Mouse (Mus musculus): ENCODE measurements at regions not wholly inside any gene's neighbourhood (a gene's known extent, or its start where the extent isn't known, plus 50 kb on each side); places are given as distances from the start of the nearest gene placed in this dataset.
A peak's percentile ranks its signal among the peaks of the same experiment; 100 is the strongest.
"Not testable (repeated sequence)": the region's sequence is repeated elsewhere in the genome, so short reads cannot be mapped to it uniquely, and the experiment has no call there.

DNA sequence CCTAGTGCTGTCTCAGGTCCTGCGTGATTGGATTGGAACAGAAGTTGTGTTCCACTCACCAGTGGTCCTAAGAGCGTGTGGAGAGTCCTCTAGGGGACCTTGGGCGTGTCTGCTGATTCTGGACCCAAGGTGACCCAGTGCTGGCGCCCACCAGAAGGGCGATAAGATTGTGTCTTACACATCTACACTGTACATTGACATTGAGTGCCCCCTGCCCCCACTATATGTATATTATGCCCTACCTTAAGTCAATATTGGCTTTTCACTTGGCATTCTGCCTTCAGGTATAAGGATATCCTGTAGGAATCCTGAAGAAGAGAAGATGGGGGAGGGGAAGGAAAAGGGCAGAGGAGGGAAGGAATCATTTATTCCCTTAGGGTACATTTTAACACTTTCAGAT lies 260.2 kb upstream of the Rgs17 start:
- no peak overlapping the region for H3K9ac ChIP-seq (ENCODE audit: low read depth, low read length)
- H3K36me3 ChIP-seq (ENCODE audit: control insufficient read depth, insufficient read depth, low read length), result no peaks in the 10 kb centered on the region
- no peak overlapping the region for H3K27ac ChIP-seq (ENCODE audit: low read length)
- H3K27me3 ChIP-seq (ENCODE audit: control insufficient read depth, insufficient read depth, low read depth, low read length), result no peaks in the 10 kb centered on the region
- WGBS, result 85% methylated on average over 5 of the region's 5 CpGs
- no peaks in the 10 kb centered on the region for H3K4me1 ChIP-seq (ENCODE audit: control insufficient read depth, insufficient read depth, low read length)
- no peak overlapping the region for H3K4me3 ChIP-seq (ENCODE audit: low read depth, low read length)
- no peak for ATAC-seq
- no peaks in the 10 kb centered on the region for H3K9me3 ChIP-seq (replicated peaks; ENCODE audit: control insufficient read depth, low read length, poor library complexity, severe bottlenecking)
- H3K4me2 ChIP-seq (ENCODE audit: low read length), result no peak overlapping the region

GRCm38 (mm10) chr10:6164311-6164710 lies 242.1 kb upstream of the Rgs17 start:
- not testable (repeated sequence) for H3K36me3 ChIP-seq (ENCODE audit: control insufficient read depth, insufficient read depth, low read length); H3K4me2 ChIP-seq (ENCODE audit: low read length); H3K4me1 ChIP-seq (ENCODE audit: control insufficient read depth, insufficient read depth, low read length); H3K9me3 ChIP-seq (replicated peaks; ENCODE audit: control insufficient read depth, low read length, poor library complexity, severe bottlenecking); ATAC-seq; H3K4me3 ChIP-seq (ENCODE audit: low read depth, low read length); H3K27me3 ChIP-seq (ENCODE audit: control insufficient read depth, insufficient read depth, low read depth, low read length); H3K27ac ChIP-seq (ENCODE audit: low read length); H3K9ac ChIP-seq (ENCODE audit: low read depth, low read length)
- WGBS, result 0% methylated on average over 1 of the region's 1 CpGs

DNA sequence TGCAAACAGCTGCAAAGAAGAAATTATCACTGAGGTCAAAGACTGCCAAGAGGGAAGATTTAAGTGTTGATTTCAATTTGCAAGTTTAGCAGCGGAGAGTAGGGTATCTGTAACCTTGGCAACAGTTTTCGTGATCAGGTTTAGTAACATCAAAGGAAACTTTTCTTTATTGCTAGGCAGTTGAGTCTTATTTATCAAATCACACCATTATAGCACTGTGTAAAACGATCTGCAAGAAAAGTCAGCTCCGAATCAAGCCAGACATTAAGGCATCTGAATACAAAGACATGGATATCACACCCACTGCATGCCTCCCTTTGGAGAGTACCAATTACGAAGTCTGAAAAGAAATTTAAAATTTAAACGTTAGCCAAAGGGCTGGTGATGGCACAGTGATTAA lies 234.7 kb upstream of the Rgs17 start:
- Histone ChIP-seq H3K9me3 (replicated peaks; ENCODE audit: control insufficient read depth, low read length, poor library complexity, severe bottlenecking) (no peaks in the 10 kb centered on the region), H3K27ac (ENCODE audit: low read length) (no peak overlapping the region), H3K36me3 (ENCODE audit: control insufficient read depth, insufficient read depth, low read length) (no peaks in the 10 kb centered on the region), H3K27me3 (ENCODE audit: control insufficient read depth, insufficient read depth, low read depth, low read length) (no peaks in the 10 kb centered on the region), H3K9ac (ENCODE audit: low read depth, low read length) (no peak overlapping the region), H3K4me3 (ENCODE audit: low read depth, low read length) (no peak overlapping the region), H3K4me1 (ENCODE audit: control insufficient read depth, insufficient read depth, low read length) (no peaks in the 10 kb centered on the region), H3K4me2 (ENCODE audit: low read length) (no peak overlapping the region)
- WGBS, result 48% methylated on average over 6 of the region's 6 CpGs
- ATAC-seq, result peak; percentile 62

DNA sequence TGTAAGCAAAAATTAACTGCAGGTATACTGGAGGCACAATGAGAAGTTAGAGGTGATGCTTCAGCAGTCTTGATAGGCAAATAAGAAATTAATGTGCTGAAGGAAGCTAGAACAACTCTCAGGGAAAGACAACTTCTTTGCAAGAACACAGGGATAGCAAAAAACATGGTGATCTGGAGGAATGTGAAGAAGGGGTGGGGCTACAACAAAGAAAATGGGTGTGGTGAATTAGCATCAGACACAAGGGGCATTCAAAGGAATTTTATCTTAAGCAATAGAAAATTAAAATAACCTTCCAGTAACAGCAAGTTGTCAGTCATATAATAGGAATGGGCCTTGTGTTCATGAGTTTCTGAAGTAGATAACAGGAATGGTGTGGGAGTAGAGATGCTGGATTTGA lies 211.9 kb upstream of the Rgs17 start:
- Histone ChIP-seq H3K27me3 (ENCODE audit: control insufficient read depth, insufficient read depth, low read depth, low read length) (no peaks in the 10 kb centered on the region), H3K36me3 (ENCODE audit: control insufficient read depth, insufficient read depth, low read length) (no peaks in the 10 kb centered on the region), H3K4me3 (ENCODE audit: low read depth, low read length) (no peak overlapping the region), H3K4me2 (ENCODE audit: low read length) (no peak overlapping the region), H3K9ac (ENCODE audit: low read depth, low read length) (no peak overlapping the region), H3K27ac (ENCODE audit: low read length) (no peak overlapping the region), H3K9me3 (replicated peaks; ENCODE audit: control insufficient read depth, low read length, poor library complexity, severe bottlenecking) (no peaks in the 10 kb centered on the region), H3K4me1 (ENCODE audit: control insufficient read depth, insufficient read depth, low read length) (no peaks in the 10 kb centered on the region)
- no peak for ATAC-seq

- not testable (repeated sequence) for ATAC-seq; H3K27me3 ChIP-seq (ENCODE audit: control insufficient read depth, insufficient read depth, low read depth, low read length)
Measured at GRCm38 (mm10) chr10:6124423-6124822, 202.2 kb upstream of the Rgs17 start.

DNA sequence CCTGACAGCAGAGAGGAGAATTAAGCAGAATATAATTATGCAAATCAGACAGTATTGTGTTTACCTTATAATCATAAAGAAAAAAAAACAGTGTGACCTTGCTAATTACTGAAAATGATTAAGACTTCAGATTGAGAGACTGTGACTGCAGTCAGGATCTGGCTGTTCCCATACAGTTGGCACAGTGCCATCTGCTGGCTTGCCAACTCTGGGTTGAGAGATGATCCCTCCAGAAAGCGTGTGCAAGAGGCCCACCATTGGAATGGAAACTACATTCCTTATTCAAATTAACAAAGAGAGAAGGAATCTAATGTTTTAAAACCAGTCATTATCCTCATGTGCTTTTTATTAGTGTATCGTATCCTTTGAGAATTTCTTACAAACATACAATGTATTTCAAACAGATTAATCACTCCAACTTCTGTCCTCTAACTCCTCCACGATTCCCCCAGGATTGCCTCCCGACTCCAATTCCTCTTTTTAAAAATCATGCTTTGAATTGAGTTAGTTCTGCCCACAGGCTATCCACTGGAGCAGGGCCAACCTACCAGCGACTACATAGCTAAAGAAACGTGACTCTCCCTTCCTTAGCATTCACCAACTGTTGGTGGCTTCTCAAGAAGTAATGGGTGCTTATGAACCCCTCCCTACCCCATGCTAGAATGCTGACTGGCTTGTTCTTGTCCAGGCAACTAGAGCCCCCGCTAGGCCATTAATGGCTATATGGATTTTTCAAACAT lies 192.9 kb upstream of the Rgs17 start:
- ATAC-seq, result peak; percentile 62; the same call in 1 of the 2 replicates
- H3K27ac ChIP-seq (ENCODE audit: low read length), result no peak overlapping the region
- WGBS, result 69% methylated on average over 7 of the region's 7 CpGs

More at GRCm38 (mm10) chr10:6124423-6124822, 202.2 kb upstream of the Rgs17 start:
- not testable (repeated sequence) for H3K4me1 ChIP-seq (ENCODE audit: control insufficient read depth, insufficient read depth, low read length); H3K27ac ChIP-seq (ENCODE audit: low read length); H3K9ac ChIP-seq (ENCODE audit: low read depth, low read length); H3K4me2 ChIP-seq (ENCODE audit: low read length); H3K36me3 ChIP-seq (ENCODE audit: control insufficient read depth, insufficient read depth, low read length); H3K4me3 ChIP-seq (ENCODE audit: low read depth, low read length); H3K9me3 ChIP-seq (replicated peaks; ENCODE audit: control insufficient read depth, low read length, poor library complexity, severe bottlenecking)

More for the DNA sequence above, 192.9 kb upstream of the Rgs17 start:
- Histone ChIP-seq H3K4me2 (ENCODE audit: low read length) (no peak overlapping the region), H3K27me3 (ENCODE audit: control insufficient read depth, insufficient read depth, low read depth, low read length) (no peaks in the 10 kb centered on the region), H3K4me3 (ENCODE audit: low read depth, low read length) (no peak overlapping the region), H3K36me3 (ENCODE audit: control insufficient read depth, insufficient read depth, low read length) (no peaks in the 10 kb centered on the region), H3K4me1 (ENCODE audit: control insufficient read depth, insufficient read depth, low read length) (no peaks in the 10 kb centered on the region), H3K9me3 (replicated peaks; ENCODE audit: control insufficient read depth, low read length, poor library complexity, severe bottlenecking) (no peaks in the 10 kb centered on the region), H3K9ac (ENCODE audit: low read depth, low read length) (no peak overlapping the region)
